Mouse (Mus musculus) testis, postnatal 10 days (tissue): Measurements from ENCODE around the gene Psd.

Source experiments
- DNase-seq: peaks from one replicate; pipeline ENCODE4 v3.0.0; 2021; ENCODE audit warnings: low spot score

The Psd gene

DNA sequence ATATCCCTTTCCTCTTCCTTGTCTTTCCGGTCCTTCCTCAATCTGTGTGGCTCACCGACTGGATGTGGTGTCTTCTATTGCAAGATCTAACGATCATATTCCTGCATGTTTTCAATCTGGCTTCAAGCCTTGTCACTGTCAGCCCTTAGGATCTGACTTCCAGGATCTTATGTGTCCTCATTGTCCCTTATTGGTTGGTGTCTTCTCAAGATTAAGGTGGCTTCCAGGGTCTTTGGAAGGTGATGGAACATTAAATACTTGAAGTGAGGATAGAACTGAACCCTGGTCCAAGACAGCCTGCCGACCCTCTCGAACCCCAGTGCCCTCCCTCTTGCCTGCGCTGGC lies 12.0 kb upstream of the Psd start:
- DNase-seq = no peak

DNA sequence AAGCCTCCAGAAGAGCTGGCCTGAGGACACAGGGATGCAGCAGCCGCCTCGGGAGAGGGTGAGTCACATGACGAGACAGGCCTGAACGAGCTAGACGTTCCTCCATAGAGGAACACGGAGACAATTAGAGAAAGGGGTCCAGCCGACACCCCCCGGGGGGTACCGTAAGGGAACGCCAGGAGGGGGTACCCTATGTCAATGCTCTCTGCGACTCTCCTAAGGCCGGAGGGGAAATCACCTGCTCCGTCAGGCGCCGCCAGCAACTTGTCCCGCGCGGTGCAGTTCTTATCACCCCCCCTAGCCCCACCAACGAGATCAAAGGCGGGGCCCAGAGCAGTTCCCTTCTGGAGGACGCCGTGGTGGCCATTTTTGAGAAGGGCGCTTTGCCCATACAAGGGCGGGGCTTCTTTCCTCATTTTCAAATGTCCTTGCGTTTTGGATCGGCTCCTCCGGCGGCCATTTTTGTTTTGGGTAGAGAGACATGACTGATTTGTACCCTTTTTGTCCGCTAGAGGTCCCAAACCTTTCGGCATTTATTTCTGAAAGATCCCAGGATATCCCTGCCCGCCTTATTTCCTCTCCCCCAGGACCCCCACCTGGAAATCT lies 11.5 kb upstream of the Psd start, which contains the start of gene Cuedc2:
TSS of gene Cuedc2 (minus strand) at position 372 of the 606 bp plus-strand sequence.
- peak; percentile 96 for DNase-seq

DNA sequence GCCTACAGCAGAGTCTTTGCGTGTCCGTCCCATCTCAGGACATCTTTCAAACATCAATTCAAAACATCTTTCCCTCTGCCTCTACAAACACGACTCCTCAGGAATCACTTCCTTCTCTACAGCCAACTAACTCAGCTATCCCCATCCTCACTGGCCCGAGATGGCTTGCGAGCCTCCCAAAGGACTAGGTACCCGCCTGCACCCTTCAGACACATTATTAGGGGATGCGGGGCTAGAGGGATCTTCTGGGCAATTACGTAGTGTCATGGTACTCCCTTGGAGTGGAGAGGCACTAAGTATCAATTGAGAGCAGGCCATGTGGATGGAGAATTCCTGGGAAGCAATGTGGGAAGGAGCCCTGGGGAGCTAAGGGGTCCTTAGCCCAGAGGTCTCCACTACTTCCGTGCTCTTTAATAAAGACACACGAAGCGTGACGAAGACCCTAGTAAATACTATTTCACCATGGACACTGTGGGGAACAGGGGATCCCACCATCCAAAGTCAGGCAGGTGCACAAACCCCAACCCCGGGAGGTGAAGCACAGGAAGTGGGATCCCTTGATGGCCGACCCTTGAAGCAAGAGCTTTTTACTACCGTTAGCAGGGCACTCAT lies 10.9 kb upstream of the Psd start:
- DNase-seq = no peak

DNA sequence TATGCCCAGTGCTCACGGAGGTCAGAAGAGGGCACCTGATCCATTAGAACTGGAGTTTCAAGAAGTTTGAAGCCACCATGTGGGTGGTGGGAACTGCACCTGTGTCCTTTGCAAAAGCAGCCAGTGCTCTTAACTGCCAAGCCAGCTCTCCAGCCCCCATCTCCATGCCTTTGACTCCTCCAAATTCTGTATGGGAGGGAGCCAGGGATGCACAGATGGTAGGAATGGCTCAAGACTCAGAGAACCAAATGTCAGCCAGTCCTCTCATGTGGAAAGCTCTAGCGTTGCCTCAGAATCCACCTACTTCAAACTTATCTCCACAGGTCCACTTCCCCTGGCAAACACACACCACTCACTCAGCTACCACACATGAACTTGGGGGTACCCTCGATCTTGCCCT lies 7.0 kb upstream of the Psd start:
- DNase-seq = no peak

DNA sequence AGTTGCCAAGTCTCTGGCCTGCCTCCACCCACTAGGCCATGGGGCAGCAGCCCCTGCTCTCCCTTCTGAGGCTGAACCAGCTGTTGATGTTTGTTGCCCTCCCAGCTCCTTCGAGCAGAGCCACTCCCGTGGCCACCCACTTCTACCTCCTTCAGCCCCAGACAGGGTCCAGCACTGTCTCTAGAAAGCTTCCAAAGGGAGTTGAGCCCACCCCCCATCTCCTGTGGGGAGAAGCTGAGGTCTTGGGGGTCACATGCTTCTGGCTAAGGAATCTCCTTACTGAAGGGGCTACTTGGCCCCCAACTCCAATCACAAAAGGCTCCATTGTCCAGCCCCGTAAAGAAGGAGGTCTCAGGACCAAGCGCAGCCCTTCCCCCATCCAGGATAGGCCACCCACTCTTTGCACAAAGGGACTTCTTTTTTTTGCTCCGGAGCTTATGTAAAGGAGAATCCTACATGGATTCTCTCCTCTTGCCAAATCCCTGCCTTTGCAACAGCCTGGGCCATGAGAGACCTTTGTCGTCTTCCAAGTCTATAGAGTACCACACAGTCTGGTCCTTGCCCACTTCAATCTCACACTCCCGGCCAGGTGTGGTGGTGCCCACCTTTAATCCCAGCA lies 5.9 kb upstream of the Psd start:
- DNase-seq = no peak

DNA sequence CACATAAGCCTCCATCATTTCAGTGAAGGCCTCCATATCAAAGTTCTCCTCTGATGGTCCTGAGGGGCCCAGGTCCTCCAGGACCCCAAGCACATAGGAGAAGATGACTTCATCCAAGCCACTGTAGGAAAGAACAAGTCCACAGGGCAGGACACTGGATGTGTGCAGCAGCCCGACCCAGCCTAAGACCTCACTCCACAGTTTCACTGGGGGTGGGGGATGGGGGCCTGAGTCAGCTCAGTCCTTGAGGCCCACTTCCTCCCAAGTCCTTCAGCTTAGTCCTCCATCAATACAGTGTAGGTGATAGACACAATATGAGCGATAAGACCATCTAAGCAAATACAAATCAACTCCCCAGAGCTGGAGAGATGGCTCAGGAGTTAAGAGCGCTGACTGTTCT lies 5.0 kb upstream of the Psd start:
- DNase-seq = no peak

DNA sequence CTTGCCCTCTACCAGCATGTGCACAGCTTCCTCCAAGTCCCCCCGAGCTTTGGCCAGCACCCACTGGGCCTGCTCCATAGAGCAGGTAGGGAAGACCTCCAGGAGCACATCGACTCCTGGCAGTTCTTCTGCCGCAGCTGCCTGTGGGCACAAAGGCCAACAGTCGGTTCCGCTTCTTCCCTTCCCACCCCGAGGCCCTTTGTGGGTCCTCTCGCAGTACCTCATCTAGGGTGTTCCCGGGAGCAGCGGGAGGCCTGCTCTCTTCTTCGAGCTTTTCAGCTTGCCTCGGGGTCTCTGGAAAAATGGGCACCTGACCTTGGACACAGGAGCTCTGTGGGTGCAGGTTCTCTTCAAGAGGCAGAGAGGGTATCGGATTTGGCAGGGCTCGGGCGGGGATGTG lies 4.4 kb upstream of the Psd start:
- DNase-seq = no peak

DNA sequence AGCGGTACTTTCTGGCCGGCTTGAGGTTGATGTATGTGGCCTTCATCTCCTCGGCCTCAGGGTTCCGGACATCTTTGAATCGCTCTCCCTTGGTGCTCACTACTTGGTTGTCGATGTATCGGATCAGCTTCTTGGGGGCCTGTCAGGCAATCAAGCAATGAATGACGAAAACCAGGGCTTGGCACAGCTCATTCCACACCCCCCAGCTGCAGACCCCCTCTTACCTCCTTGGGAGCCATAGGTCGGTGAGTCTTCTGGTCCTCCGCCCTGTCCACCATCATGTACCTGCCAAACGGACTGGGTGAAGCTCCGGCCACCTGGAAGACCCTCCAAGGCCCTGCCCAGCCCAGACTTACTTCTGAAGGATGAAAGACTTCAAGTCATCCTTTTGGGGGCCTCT lies 3.7 kb upstream of the Psd start:
- DNase-seq = peak; percentile 45

DNA sequence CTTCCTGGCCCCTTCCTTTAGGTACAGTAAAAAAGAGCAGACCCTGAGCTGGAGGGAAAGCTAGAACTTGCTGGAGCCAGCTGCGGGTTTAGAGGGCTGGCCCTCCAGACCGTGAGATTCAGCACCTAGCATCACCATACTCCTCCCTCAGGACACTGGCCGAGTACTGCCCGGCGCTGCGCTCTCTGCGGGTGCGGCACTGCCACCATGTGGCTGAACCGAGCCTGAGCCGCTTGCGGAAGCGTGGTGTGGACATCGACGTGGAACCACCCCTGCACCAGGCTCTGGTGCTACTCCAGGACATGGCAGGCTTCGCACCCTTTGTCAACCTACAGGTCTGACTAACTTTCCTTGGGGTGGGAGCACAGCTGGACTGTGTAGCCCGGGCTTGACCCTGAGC lies 3.0 kb upstream of the Psd start:
- peak; percentile 90 for DNase-seq

DNA sequence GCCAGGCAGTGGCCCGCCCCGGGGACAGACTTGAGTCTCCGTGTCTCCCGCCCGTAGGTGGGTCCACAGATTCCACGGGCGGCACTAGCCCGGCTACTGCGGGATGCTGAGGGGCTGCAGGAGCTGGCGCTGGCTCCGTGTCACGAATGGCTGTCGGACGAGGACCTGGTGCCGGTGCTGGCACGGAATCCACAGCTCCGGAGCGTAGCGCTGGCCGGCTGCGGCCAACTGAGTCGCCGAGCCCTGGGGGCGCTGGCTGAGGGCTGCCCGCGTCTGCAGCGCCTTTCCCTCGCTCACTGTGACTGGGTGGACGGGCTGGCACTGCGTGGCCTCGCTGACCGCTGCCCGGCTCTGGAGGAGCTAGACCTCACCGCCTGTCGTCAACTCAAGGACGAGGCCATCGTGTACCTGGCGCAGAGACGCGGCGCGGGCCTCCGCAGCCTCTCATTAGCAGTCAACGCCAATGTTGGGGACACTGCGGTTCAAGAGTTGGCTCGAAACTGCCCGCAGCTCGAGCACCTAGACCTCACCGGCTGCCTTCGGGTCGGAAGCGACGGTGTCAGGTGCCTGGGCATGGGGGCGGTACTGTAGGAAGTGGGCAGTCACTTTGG lies 2.2 kb upstream of the Psd start:
- no peak for DNase-seq

DNA sequence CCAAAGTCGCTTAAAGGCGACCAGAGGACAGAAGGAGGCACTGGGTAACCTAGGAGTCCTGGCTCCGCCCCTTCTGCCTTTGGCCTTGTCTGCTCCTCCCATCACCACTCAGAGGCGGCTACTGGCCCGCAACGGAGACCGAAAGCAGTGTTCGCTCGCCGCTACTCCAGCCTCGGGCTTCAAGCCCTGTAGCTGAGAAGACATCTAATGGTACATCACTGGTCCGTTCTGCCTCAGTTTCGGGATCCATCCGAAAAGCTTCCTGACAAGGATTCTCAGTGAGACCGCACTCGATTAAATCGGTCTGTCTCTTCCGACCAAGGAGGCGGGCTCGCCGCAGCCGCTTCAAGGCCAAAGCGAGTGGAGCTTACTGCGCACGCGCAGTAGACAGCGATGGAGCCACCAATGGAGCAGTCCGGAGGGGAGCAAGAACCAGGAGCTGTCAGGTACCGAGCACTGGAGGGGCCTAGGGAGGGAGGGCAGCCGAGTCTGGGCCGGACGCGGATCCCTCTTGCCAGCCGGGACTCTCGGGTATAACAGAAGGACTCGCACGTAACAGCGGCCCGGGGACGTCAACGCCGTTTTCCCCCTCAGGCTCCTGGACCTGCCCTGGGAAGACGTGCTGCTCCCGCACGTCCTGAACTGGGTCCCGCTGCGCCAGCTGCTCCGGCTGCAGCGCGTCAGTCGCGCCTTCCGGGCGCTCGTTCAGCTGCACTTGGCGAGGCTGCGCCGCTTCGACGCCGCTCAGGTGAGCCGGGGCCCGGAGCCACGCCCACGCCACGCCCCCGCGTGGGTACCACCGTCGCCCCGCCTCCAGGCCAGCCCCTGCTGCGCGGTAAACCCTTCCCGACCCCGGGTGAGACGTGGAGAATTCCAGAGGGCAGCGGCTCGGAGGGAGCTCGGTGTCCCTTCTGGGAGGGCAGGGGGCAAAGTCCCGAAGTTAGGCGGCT lies 1.4 kb upstream of the Psd start, which contains the start of gene Fbxl15:
TSS of gene Fbxl15 (plus strand) at position 104 of the 950 bp plus-strand sequence.
- peak; percentile 93 for DNase-seq

DNA sequence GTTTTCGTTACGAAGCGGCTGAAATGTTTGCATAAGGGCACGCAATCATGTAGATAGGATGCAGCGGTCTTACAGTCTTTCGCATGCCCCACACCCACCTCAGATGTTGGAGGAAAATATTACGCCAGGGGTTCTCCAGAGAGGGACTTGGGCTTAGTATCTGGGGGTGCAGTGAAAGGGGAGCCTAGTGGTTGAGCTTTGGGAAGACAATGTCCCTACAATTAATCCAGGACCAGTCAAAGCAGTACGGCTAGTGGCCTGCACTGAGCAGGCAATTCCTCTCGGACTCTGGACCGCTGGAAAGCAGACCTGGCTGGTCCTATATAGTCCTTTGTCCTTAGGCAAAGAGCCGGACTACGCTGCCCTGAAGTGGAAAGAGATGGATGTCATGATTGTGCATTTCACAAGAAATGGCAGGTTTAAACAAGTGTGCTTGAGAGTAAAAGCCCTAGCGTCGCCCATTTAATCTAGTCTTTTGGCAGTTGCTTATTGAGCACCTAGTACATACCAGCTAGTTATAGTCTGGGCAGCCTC lies 642 bp upstream of the Psd start:
- DNase-seq = no peak

DNA sequence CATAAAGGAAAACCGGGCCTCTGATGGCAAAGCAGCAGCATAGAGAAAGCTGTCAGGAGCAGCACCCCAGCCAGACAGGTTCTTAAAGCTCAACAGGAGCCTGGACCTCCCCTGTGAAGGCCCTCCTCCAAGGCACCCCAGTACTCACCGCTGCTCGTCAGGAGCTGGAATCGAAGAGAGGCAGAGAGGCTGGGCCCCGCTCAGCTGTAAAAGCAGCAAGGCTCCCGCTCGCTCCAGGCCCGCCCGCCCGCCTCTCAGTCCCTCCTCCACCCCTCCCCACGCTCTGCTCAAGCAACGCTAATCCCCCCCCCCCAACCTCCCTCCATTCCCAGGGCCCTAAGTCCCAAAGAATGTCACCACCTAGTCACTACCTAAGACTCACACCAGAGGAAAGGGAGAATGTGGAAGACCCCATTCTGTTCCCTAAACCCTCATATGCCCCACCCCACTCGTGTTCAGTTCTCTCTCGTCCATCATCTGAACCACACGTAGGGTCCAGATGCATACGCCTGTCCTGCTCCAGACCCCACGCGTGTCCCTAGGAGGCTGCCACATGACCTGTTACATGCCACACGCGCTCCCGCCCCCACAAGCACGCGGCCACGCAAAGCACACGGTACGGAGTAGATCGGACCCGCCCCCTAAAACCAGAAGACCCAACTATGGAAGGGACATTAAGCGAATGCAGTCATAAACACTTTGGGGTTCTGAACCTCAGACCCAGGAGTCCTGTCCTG lies 769 bp downstream of the Psd start:
- DNase-seq = peak; percentile 47

DNA sequence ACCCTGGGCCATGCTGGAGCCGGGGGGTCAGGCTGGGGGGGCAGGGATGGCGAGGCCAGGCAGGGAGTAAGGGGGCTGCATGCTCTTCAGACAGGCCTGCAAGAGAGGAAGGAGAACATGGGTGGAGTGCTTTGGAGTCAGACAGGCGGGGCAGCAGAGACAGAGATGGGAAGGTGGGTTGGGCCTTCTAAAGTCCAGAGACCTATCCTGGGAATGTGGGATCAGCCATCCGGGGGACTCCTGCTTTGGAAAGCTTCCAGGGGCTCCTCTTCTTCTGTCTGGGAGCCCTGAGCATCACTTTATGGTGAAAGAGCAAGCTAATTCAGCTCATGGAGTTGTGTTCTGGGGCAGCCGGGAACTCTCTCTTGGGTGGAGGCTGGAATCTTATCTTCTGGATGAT lies 2.0 kb downstream of the Psd start:
- DNase-seq = no peak

DNA sequence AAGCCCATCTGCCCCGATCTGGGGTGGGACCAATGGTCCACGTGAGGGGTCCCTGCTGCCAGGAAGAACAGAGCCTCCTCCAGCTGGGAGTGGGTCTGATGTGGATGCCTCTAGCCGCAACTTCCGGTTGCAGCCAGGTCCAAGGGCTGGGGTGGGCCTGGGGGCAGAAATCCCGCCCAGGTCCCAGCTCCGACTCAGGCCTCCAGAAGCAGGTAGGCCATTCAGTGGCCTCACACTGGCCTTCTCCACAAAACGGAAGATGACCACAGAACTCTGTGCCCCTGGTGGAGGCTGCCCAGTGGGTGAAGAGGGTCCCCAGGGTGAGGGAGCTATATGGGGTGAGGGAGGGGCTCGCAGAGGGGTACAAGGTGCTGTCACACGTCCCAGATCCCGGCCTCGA lies 2.6 kb downstream of the Psd start:
- DNase-seq = no peak

DNA sequence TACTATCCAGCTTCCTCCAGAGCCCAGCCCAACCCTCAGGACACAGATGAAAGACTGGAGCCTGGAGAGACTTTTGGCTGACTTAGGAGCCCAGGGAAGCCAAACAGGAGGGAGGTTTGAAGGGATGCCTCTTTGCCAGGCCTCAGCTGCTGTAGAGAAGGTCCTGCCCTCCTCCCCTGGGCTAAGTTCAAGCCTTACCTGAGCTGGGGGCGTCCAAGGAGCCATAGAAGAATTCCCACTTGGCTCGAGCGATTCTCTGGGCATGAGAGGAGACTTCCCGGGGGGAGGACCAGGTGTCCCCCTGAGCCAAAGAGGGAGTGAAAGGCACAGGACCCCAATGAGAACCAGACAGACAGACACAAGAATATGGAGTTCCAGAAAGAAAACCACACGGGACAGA lies 3.2 kb downstream of the Psd start:
- DNase-seq = no peak

DNA sequence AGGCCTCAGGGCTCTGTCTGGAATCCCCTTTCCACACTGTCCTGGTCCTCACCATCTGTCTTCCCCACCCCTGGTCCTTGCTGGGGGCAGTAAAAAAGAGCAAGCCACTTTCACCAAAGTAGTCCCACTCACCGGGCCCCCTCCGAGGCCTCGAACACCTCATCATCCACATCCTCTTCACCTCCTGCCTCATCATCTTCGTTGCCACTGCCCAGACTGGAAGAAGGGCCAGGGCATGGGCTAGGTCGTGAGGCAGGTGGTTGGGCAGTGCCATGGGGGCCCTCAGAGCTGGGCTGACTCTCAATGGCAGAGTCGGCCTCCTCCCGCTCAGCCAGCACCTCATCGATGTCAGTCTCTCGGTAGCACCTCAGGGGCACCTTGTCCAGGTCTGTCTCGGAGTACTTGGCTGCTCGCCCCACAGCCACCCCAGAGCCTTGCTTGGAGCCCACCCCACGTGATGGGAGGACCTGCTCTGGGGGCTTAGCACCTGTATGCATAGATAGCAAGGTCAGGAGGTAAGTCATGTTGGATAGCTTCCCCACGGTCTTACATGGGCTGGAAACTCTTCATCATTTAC lies 3.9 kb downstream of the Psd start:
- DNase-seq = no peak

DNA sequence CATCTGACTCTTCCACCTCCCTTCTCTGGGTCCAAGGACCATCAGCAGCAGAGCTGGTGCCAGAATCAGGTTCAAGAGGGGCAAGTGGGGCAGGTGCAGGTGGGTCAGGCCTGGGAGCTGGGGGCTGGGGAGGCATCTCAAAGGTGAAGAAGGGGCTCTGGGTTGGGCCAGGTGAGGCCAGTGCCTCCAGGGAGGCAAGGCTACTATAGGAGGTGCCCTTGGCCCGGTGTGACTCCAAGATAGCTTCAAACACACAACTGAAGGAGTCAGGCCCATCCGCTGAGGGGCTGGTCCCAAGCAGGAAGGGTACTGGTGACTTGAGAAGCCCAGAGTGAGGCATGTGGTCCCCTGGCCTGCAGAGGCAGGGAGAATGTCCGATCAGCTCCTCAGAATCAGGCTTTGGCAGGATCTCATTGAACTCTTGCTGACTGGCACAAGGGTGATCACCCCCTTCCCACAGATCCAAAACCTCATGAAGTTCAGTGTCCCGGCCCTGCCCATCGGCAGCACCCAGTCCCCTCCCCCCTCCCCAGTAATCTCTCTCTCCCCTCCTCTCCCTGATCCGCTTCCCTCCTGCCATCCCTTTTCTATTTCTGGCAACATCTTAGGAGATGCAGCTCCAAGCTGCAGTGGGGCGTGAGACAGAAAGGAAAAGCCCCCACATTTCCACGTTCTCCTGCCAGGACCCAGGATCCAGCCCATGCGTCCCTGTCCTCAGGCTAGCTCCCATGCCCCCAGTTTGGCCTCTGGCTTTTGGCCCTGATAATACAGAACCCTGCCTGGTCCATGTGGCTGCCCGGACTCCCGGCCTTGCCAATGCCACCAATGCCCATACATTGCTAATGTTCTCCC lies 4.6 kb downstream of the Psd start:
- DNase-seq = no peak

DNA sequence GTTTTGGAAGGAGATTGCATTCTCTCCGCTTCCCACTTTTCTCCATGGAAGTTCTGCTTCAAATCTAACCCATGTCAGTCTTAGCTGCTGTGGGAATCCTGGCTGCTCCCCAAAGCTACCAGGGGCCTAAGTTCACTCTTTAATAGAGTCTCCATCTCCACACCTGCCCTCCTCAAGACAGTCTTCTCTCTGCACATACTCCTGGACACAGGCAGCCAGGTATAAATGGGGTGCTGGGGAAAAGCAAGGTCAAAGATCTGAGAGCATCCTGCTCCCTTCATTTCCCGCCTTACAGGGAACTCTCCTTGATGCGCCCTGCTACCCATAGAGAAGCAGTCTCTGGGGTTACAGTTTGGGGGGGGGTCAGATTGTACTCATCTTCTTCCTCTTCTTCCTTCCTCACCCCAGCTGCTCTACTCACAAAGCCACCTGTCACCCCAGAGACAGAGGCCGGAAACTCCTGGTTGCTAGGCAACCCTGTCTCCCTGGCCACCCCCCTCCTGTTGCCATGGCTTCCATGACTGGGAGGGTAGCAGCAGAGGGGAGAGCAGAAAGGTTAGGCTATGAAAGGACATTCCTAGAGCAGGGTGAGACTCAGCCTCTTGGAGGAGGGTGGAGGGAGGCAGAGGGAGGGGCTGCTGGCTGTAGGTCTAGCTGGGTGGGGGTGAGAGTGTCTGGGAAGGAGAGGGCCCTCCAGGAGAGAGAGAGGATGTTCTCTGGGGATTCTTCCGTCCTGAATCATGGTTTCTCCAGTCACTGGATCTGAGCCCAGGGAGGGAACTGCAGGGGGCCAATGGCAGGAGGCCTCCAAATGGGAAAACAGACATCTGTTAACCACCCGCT lies 5.6 kb downstream of the Psd start:
- peak; percentile 26 for DNase-seq
